Mouse (Mus musculus) layer of hippocampus, adult 2 months (tissue): ENCODE measurements at regions not wholly inside any gene's neighbourhood (a gene's known extent, or its start where the extent isn't known, plus 50 kb on each side); places are given as distances from the start of the nearest gene placed in this dataset.

Experiments
- DNase-seq, 2 experiments: peaks; one replicate each; pipeline ENCODE4 v3.0.0; 2022; ENCODE audit warnings: low spot score in 2 of 2
- H3K27ac ChIP-seq: fragments of 200-600 bp; 2 replicates; pipeline ENCODE4 v1.8.1; 2022
- H3K4me3 ChIP-seq: fragments of 200-600 bp; 2 replicates; pipeline ENCODE4 v1.8.1; 2022; ENCODE audit warnings: mild to moderate bottlenecking
- CTCF ChIP-seq: fragments of 200-600 bp; conservative IDR thresholded peaks from 2 replicates; pipeline ENCODE4 v1.8.1; 2022; ENCODE audit warnings: antibody characterized with exemption, mild to moderate bottlenecking, moderate library complexity

DNA sequence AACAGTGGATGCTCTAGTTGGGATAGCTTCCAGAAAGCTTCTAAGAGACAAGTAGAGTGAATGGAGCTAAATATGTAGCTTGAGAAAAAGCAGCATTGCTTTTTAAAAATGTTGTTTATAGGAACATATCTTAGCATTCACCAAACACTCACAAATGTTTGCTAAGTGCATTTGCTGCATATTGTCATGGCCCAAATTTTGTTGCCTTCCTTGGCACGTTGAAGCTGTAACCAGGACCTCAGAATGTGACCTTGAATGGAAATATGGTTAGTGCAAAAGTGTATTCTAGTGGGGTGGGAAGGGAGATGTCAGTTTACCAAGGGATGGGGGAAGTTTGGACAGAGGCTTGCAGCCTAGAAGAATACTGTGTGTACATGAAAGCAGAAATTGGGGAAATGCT, 166.9 kb upstream of the Rxylt1 start:
- no peak overlapping the region for H3K27ac ChIP-seq
- no peak for TF ChIP-seq CTCF
- DNase-seq = no peak
- no peak overlapping the region for H3K4me3 ChIP-seq

DNA sequence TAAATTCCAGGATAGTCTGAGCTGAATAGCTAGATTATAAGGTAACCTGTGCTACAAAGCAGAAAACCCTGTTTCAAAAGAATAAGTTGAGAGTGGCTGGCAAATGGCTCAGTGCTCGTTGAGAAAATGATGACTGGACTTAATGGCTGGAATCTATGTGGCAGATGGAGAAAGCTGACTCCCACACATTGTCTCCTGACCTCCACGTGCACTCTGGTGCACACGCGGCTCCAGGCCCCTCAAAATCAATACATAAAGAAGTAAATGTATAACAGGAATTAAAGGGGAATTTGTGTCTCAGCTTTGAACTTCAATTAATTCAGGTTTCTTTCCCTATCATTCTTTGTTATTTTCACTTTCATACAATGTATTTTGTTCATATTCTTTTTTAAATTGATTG, 162.2 kb upstream of the Rxylt1 start:
- DNase-seq = no peak
- no peak for TF ChIP-seq CTCF
- H3K4me3 ChIP-seq = no peak overlapping the region
- no peak overlapping the region for H3K27ac ChIP-seq

DNA sequence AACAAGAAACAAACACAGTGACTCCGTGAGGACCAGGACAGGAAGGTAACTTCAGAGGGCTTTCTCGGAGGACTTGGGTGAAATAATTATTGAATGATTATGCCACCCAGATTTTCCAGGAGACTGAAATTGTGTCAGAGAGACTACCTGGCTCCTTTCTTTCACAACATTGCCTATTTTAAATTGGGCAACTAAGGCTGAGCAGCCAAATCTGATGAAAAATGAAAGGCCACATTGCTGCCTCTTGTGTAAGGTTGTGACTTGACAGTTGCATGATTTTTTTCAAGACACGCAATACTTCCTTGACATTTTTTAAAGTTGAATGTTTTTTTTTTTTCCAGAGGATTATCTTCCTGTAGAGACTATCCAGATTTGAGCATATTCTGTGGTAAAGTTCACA, 161.5 kb upstream of the Rxylt1 start:
- no peak overlapping the region for H3K4me3 ChIP-seq
- no peak for DNase-seq
- TF ChIP-seq CTCF = no peak
- H3K27ac ChIP-seq = no peak overlapping the region

DNA sequence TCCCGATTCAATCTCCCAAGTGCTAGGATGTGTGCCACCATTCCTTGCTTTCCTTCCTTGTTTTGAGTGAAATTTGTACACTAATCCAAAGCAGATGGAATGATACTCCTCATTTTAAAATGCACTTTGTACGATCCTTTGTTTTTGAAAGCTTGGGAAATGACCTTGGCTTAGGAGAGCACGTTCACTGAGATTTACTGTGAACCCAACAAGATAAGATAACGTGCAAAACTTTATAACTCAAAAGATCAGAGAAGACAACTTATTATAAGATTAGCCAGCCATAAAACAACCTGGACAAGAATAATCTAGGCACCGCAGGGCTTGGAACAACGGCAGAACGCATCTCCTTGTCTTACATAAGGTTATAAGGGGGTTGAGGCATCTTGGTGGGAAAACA, 134.6 kb upstream of the Rxylt1 start:
- no peak overlapping the region for H3K27ac ChIP-seq
- no peak overlapping the region for H3K4me3 ChIP-seq
- DNase-seq = no peak
- TF ChIP-seq CTCF = no peak

DNA sequence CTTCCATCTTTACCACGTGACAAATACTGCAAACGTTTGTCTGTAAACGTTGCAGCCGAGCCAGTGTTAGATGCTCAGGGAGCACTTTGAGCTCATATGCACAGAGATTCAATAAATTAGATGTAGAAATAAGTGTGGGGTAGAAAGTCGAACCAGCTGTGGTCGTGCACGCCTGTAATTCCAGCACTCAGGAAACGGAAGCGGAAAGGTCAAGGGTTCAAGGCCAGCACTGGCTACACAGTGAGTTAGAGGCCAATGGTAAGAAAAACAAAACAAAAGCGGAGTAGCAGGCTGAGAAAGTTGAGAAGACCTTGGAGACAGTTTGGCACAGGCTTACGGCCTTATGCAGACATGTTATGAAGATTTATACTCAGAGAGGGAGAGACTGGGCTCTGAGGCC, 133.6 kb upstream of the Rxylt1 start:
- TF ChIP-seq CTCF = no peak
- H3K27ac ChIP-seq = no peak overlapping the region
- DNase-seq = no peak
- H3K4me3 ChIP-seq = no peak overlapping the region

DNA sequence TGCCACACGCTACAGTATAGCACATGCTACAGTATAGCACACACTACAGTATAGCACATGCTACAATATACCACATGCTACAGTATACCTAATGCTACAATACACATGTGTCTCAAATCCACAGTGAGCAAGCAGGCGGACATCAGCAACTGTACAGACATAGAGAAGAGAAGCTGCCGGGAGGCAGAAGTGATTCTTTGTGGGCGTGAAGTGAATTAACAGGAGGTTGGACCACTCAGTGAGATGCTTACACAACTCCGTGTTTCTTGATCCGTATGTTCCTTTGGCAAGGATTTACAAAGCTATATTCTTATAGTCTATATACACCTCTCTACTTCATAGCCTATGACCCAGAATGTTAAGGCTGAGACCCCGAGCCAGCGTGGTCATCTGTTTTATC, 128.5 kb upstream of the Rxylt1 start:
- no peak overlapping the region for H3K27ac ChIP-seq
- H3K4me3 ChIP-seq = no peak overlapping the region
- no peak for TF ChIP-seq CTCF
- DNase-seq = no peak

DNA sequence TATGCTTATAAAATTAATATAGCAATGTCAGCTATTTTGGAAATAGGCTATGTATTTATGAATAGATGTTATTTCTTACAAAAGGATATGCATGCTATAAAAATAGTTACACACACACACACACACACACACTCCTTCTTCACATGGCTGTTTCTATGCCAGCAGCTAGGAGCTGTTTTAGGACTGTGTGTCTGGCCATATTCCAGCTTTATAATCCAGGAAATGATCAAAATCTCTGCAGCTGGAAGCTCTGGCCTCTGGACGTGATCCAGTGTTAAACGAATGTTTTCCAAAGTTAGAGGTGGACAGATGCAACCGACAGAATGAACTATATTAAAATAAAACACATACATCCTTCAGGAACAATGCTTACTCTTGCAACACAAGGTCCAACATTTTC, 125.9 kb upstream of the Rxylt1 start:
- no peak for DNase-seq
- H3K4me3 ChIP-seq = no peak overlapping the region
- no peak overlapping the region for H3K27ac ChIP-seq
- TF ChIP-seq CTCF = no peak

DNA sequence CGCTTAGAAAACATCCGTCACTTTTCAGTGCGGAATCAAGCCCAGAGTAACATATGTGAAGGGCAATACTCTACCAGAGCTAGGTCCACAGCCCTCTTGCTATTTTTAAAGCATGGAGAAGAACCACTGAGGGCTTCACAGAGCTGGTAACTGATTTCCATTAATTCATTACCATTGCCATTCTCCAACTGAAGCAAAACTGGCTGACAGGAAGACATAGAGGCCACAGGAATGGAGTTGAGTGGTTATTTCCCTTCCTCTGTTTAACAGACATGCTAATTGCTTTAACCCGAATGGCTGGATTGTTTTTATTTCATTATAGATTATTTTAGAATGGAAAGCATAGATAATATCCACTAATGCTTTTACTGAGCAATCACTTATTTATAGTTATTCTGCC, 120.4 kb upstream of the Rxylt1 start:
- no peak for DNase-seq
- TF ChIP-seq CTCF = no peak

DNA sequence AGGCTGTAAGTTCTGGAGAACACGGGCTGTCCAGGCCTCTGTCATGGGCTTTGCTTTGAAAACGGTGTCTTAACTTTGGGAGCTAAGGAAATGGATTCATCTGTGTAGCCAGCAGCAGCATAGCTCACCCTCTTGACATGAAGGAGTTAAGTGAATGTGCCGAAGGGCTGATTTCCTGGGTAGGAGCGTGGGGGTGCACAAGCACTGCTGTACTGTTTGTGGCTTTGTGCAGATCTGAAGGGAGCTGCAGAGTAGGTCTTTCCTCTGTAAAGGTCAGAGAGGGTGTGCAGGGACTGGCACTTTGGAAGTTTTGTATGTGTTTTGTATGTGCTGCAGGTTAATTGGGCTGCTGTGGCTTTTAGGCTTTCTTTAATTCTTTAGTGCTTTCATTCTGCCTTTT, 102.6 kb upstream of the Rxylt1 start:
- no peak overlapping the region for H3K4me3 ChIP-seq
- no peak for TF ChIP-seq CTCF
- no peak for DNase-seq
- H3K27ac ChIP-seq = no peak overlapping the region

More for the DNA sequence above, 120.4 kb upstream of the Rxylt1 start:
- Histone ChIP-seq H3K4me3 (no peak overlapping the region), H3K27ac (no peak overlapping the region)

DNA sequence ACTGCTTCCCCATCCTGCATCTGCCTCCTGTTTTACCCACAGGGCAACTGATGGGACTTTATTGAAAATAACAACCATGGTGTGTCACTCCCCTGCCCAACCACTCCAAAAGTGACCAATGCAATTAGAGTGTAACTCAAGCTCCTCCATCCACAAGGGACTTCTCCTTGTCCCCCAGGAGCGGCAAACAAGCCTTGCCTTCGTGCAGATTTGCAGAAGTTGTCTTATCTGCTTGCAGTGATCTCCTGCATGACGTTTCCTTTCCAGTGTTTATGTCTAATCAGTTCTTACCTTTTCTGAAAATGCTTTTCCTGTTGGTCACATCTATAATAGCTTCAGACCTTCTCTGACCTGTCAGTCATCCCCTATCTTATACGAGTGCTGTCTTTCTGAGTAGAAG, 100.5 kb upstream of the Rxylt1 start:
- Histone ChIP-seq H3K4me3 (no peak overlapping the region), H3K27ac (no peak overlapping the region)
- DNase-seq = no peak
- no peak for TF ChIP-seq CTCF

DNA sequence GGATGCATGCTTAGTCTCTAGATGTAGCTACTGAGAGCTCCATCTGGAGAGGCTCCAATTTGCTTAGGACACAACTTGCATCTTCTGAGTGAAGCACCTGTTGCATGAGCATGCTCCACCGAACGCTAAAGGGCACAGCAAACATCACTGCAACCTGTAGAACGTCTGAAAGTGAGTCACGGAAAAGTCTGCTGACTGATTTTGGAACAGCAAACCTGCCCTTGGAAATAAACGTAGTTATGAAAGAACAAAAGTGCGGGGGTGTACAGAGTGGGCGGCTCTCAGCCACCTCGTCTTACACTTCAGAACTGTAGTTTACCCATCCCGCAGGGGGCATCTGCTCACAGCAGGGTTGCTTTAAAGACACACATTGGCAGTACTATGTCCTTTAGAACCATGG, 97.0 kb upstream of the Rxylt1 start:
- peak; percentile 26; the same call in 1 of the 2 replicates for TF ChIP-seq CTCF
- no peak for DNase-seq
- Histone ChIP-seq H3K27ac (peak overlapping the region; percentile 77; the same call in 1 of the 2 replicates), H3K4me3 (no peak overlapping the region)

DNA sequence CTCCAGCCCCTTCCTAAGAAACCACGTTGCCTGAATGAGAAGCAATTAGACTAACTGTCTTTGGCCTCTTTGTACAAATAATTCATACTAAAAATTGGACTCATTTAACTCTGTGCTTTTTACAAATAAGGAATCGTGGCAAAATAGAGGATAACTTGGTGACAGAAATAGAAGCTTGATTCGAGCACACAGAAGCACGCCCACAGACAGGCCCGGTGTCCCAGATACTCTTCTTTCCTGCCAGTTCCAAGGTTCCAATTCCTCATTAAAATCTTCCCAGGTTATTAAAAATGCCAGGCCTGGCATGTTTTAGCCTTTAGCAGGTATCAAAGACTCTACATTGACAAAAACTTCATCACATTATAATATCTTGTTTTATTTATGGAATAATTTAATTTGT, 96.2 kb upstream of the Rxylt1 start:
- DNase-seq = peak; percentile 20 to 37
- Histone ChIP-seq H3K4me3 (no peak overlapping the region), H3K27ac (peak overlapping the region; percentile 77)
- TF ChIP-seq CTCF = no peak

DNA sequence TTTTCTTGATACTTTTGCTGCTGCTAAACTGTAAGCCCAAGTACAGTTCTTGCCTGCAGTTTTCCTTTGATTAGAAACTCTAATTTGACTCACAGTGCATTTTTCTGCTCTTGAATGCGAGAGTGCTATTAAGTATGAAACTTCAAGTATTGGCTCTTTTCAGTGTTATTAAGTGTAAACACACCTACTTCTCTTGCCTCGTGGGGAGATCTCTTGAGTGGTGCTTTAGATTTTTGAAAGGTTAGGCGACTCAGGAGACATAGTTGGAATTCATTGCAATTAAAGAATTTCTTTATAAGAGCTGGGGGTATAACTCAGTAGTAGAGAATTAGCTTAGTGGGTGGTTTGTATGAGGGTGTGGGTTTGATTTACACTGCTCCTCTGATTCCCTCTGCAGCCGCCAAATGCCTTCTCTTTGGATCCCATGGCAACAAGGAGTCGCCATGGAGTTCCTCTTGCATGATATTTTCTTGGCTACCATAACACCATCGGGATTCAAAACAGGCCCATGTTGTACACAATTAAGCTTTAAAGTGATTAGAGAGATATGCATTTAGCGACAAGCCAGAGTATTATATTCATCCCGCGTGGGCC, 88.1 kb upstream of the Rxylt1 start:
- Histone ChIP-seq H3K4me3 (no peak overlapping the region), H3K27ac (peak overlapping the region; percentile 75)
- TF ChIP-seq CTCF = no peak
- peak; percentile 44 to 55 for DNase-seq

DNA sequence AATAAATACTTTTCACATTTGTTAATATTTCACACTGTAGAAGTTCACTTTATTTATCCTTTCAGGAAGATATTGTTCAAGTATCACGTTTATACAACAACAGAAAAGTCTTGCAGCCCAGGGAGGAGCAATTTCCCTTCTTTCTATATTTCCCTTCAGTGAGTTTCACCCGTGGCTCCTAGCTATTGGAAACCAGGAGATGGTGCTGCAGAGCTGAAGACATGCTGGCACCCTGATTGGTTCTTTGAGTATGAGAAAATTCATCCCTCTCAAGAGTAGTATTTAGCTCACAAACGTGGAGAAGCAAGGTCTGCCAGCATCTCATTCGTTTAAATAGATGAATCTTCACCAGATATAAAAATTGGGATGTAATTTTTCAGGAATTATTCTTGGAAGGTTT, 85.9 kb upstream of the Rxylt1 start:
- peak; percentile 41 to 61 for DNase-seq
- Histone ChIP-seq H3K27ac (no peak overlapping the region), H3K4me3 (no peak overlapping the region)
- peak; percentile 88 for TF ChIP-seq CTCF

DNA sequence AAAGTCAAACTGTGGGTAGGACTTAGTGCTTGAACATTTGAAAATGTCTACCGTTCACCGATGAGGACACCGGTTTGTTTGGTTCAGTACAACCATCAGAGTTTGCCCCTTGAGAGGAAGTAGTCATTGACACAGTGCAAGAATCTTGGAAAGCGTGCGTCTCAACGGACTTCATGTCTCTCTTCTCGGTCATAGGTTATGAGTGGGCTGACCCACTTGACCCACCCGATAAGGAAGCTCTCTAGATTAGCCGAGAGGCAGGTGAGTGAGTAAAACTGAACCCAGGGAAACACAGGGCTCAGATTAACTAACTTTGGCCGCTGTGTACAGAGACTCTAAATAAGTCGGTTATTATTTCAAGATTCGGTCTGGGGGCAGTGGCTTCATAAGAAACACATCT, 51.9 kb upstream of the Rxylt1 start:
- DNase-seq = no peak
- Histone ChIP-seq H3K4me3 (no peak overlapping the region), H3K27ac (no peak overlapping the region)
- TF ChIP-seq CTCF = no peak
